ENCODE assay signal across 9 mouse cellular contexts in genomic region chr4:62480709-62481605, GRCm38 (mm10). TPM values are rescaled to one million over a fixed set of nuclear protein-coding genes. Genes with fewer than 3 reads are reported as not detected.
DNase-seq lines count a peak whose midpoint lies in the region; ATAC-seq and TF ChIP-seq lines count a peak whose summit lies in the region.
"Had no signal": no experiment of that assay in that cellular context is flagged by ENCODE, and none has a peak within 500 bp of the region (broad histone marks: within the 10 kb centered on the region; RNA-seq: fewer than 3 reads in every experiment).

No protein-coding gene starts in this region.

- H3K4me3 ChIP-seq in lung, postnatal 0 days (ENCODE audit: low read depth, low read length) = peak overlapping the region; percentile 51
- H3K4me3 ChIP-seq in kidney, embryonic 15.5 days (replicated peaks) = peak overlapping the region; percentile 60

- peak overlapping the region; percentile 6; the same call in 1 of the 2 replicates for H3K27ac ChIP-seq in lung, postnatal 0 days (ENCODE audit: low read length)
- H3K27ac ChIP-seq in kidney, embryonic 15.5 days = peak overlapping the region; percentile 77

- no peak for TF ChIP-seq EP300 in lung, postnatal 0 days (IDR thresholded peaks at IDR 0.05)

- peak; percentile 73 to 81 for DNase-seq in adrenal gland, adult (ENCODE audit: inconsistent age in 2 of 2, low spot score in 1 of 2)
- DNase-seq in adrenal gland, postnatal 25 days = no peak
- DNase-seq in lung, postnatal 0 days (ENCODE audit: low spot score) = peak; percentile 55
- DNase-seq in lung, adult 18-20 months = no peak
- no peak for DNase-seq in urinary bladder, adult 2 months (ENCODE audit: low spot score)
- no peak for DNase-seq in thymus, postnatal 14 days
- DNase-seq: cerebellum, adult 11 months had no signal

- no peak overlapping the region for H3K9ac ChIP-seq in lung, postnatal 0 days (replicated peaks; ENCODE audit: low read depth)
- no peak overlapping the region for H3K9ac ChIP-seq in kidney, embryonic 15.5 days

- H3K9me3 ChIP-seq in lung, postnatal 0 days (ENCODE audit: low read length) = no peaks in the 10 kb centered on the region
- H3K9me3 ChIP-seq in kidney, embryonic 15.5 days (replicated peaks) = no peaks in the 10 kb centered on the region

- no peaks in the 10 kb centered on the region for H3K36me3 ChIP-seq in lung, postnatal 0 days (ENCODE audit: insufficient read depth, low read length)
- no peaks in the 10 kb centered on the region for H3K36me3 ChIP-seq in kidney, embryonic 15.5 days

- H3K4me1 ChIP-seq in lung, postnatal 0 days (ENCODE audit: insufficient read depth, low read depth, low read length) = peaks cover 6% of the 10 kb centered on the region; the same call in 1 of the 2 replicates
- H3K4me1 ChIP-seq in kidney, embryonic 15.5 days = peaks cover 20% of the 10 kb centered on the region

- H3K4me2 ChIP-seq in lung, postnatal 0 days (replicated peaks; ENCODE audit: low read depth, low read length) = peak overlapping the region; percentile 76
- peak overlapping the region; percentile 88 for H3K4me2 ChIP-seq in kidney, embryonic 15.5 days

- TF ChIP-seq CTCF in lung, postnatal 0 days (IDR thresholded peaks at IDR 0.05) = no peak

- WGBS in lung, postnatal 0 days = 20% methylated on average over 10 of the region's 10 CpGs
- WGBS in kidney, embryonic 15.5 days = 37% methylated on average over 10 of the region's 10 CpGs

- no peaks in the 10 kb centered on the region for H3K27me3 ChIP-seq in lung, postnatal 0 days (replicated peaks; ENCODE audit: insufficient read depth, low read length)
- no peaks in the 10 kb centered on the region for H3K27me3 ChIP-seq in kidney, embryonic 15.5 days

- no peak for ATAC-seq in lung, postnatal 0 days
- peak; percentile 18; the same call in 1 of the 2 replicates for ATAC-seq in kidney, embryonic 15.5 days (replicated peaks; ENCODE audit: low FRiP score)
- peak; percentile 75 for ATAC-seq in neutrophil, adult 5-6 weeks (ENCODE audit: extremely low read depth, insufficient number of reproducible peaks, low FRiP score, poor library complexity, severe bottlenecking)

RNA-seq across cellular contexts. Expression of gene Bspry, which starts 1.1 kb away (rescaled TPM):
- 2.4 and 3.5 TPM in 2 replicates for total RNA-seq in adrenal gland, postnatal 25 days (2021)
- polyA plus RNA-seq in lung, postnatal 0 days (2015; fragmentation: Nextera tagmentation; extraction: Ambion mirVana) = 26.8 and 33.0 TPM in 2 replicates
- 19.5 and 21.3 TPM in 2 replicates for polyA plus RNA-seq in kidney, embryonic 15.5 days (2015; fragmentation: Nextera tagmentation; extraction: Ambion mirVana)
- total RNA-seq in neutrophil, adult 5-6 weeks (2017) = 1.3 and 1.8 TPM in 2 replicates
- polyA plus RNA-seq in urinary bladder, adult 2 months (2012; rRNA removed) = 14.2 and 17.5 TPM in 2 replicates

RNA-seq across cellular contexts. Expression of gene Wdr31, which starts 10.3 kb away (rescaled TPM):
- total RNA-seq in adrenal gland, postnatal 25 days (2021) = 2.4 and 3.0 TPM in 2 replicates
- polyA plus RNA-seq in lung, postnatal 0 days (2015; fragmentation: Nextera tagmentation; extraction: Ambion mirVana) = 5.2 and 6.1 TPM in 2 replicates
- 11.8 and 13.6 TPM in 2 replicates for polyA plus RNA-seq in kidney, embryonic 15.5 days (2015; fragmentation: Nextera tagmentation; extraction: Ambion mirVana)
- 0.35 TPM in 1 of 2 replicates, not detected in the other for total RNA-seq in neutrophil, adult 5-6 weeks (2017)
- polyA plus RNA-seq in urinary bladder, adult 2 months (2012; rRNA removed) = 2.2 and 2.8 TPM in 2 replicates

RNA-seq across cellular contexts. Expression of gene Hdhd3, which starts 22.3 kb away (rescaled TPM):
- 10.2 and 14.6 TPM in 2 replicates for total RNA-seq in adrenal gland, postnatal 25 days (2021)
- polyA plus RNA-seq in lung, postnatal 0 days (2015; fragmentation: Nextera tagmentation; extraction: Ambion mirVana) = 15.0 and 18.3 TPM in 2 replicates
- 14.7 and 15.2 TPM in 2 replicates for polyA plus RNA-seq in kidney, embryonic 15.5 days (2015; fragmentation: Nextera tagmentation; extraction: Ambion mirVana)
- not detected in 2 replicates for total RNA-seq in neutrophil, adult 5-6 weeks (2017)
- 6.6 and 6.7 TPM in 2 replicates for polyA plus RNA-seq in urinary bladder, adult 2 months (2012; rRNA removed)

RNA-seq across cellular contexts. Expression of gene Alad, which starts 38.8 kb away (rescaled TPM):
- total RNA-seq in adrenal gland, postnatal 25 days (2021) = 78.1 and 97.7 TPM in 2 replicates
- 110 and 111 TPM in 2 replicates for polyA plus RNA-seq in lung, postnatal 0 days (2015; fragmentation: Nextera tagmentation; extraction: Ambion mirVana)
- 97.3 and 106 TPM in 2 replicates for polyA plus RNA-seq in kidney, embryonic 15.5 days (2015; fragmentation: Nextera tagmentation; extraction: Ambion mirVana)
- total RNA-seq in neutrophil, adult 5-6 weeks (2017) = 6.8 and 7.1 TPM in 2 replicates
- polyA plus RNA-seq in urinary bladder, adult 2 months (2012; rRNA removed) = 32.0 and 34.9 TPM in 2 replicates

RNA-seq across cellular contexts. Expression of gene Pole3, which starts 43.9 kb away (rescaled TPM):
- 49.0 and 52.2 TPM in 2 replicates for total RNA-seq in adrenal gland, postnatal 25 days (2021)
- 32.8 and 35.6 TPM in 2 replicates for polyA plus RNA-seq in lung, postnatal 0 days (2015; fragmentation: Nextera tagmentation; extraction: Ambion mirVana)
- 94.0 and 100 TPM in 2 replicates for polyA plus RNA-seq in kidney, embryonic 15.5 days (2015; fragmentation: Nextera tagmentation; extraction: Ambion mirVana)
- 10.7 and 13.1 TPM in 2 replicates for total RNA-seq in neutrophil, adult 5-6 weeks (2017)
- polyA plus RNA-seq in urinary bladder, adult 2 months (2012; rRNA removed) = 32.1 and 33.0 TPM in 2 replicates

Comparison
In these comparisons a context has a peak if more than half of its experiments do, and no peak if none do; other contexts are left out.
1. DNase-seq: peak in adrenal gland, adult (2 of 2) and lung, postnatal 0 days (single experiment); none in adrenal gland, postnatal 25 days (single experiment), lung, adult 18-20 months (0 of 2), urinary bladder, adult 2 months (single experiment) and thymus, postnatal 14 days (single experiment).